Mouse (Mus musculus) embryonic facial prominence, embryonic 14.5 days (tissue): ENCODE measurements at regions not wholly inside any gene's neighbourhood (a gene's known extent, or its start where the extent isn't known, plus 50 kb on each side); places are given as distances from the start of the nearest gene placed in this dataset.

ENCODE experiments used
- ATAC-seq: fragments of 200-750 bp; cut with Nextera tagmentation; 2 replicates; pipeline ENCODE4 v1.8.0; 2017; ENCODE audit warnings: low read depth, moderate number of reproducible peaks, moderate TSS enrichment
- DNase-seq: peaks from one replicate; pipeline ENCODE4 v3.0.0-alpha.2; 2015; ENCODE audit warnings: low spot score
- H3K27ac ChIP-seq: fragments of 300-500 bp; sonication (generic); replicated peaks from 2 replicates; pipeline ENCODE4 v1.5.1; 2014; ENCODE audit warnings: low read depth, mild to moderate bottlenecking, low read length, moderate library complexity
- H3K27me3 ChIP-seq: fragments of 300-500 bp; sonication (generic); replicated peaks from 2 replicates; pipeline ENCODE4 v1.6.1; 2014; ENCODE audit warnings: low read length; ENCODE audit not compliant: control insufficient read depth, insufficient read depth
- H3K36me3 ChIP-seq: fragments of 300-500 bp; sonication (generic); 2 replicates; pipeline ENCODE4 v1.6.1; 2014; ENCODE audit warnings: low read length, mixed read lengths; ENCODE audit not compliant: control insufficient read depth, insufficient read depth
- H3K4me1 ChIP-seq: fragments of 300-500 bp; sonication (generic); 2 replicates; pipeline ENCODE4 v1.6.1; 2014; ENCODE audit warnings: antibody characterized with exemption, low read length; ENCODE audit not compliant: control insufficient read depth, insufficient read depth
- H3K4me2 ChIP-seq: fragments of 300-500 bp; sonication (generic); 2 replicates; pipeline ENCODE4 v1.6.1; 2014; ENCODE audit warnings: low read depth, mild to moderate bottlenecking, low read length, moderate library complexity, mixed read lengths
- H3K4me3 ChIP-seq: fragments of 300-500 bp; sonication (generic); 2 replicates; pipeline ENCODE4 v1.5.1; 2014; ENCODE audit warnings: low read depth, mild to moderate bottlenecking, low read length
- H3K9ac ChIP-seq: fragments of 300-500 bp; sonication (generic); 2 replicates; pipeline ENCODE4 v1.6.1; 2014; ENCODE audit warnings: low read depth, mild to moderate bottlenecking, low read length, moderate library complexity, mixed read lengths
- H3K9me3 ChIP-seq: fragments of 300-500 bp; sonication (generic); 2 replicates; pipeline ENCODE4 v1.6.1; 2016; ENCODE audit warnings: low read length; ENCODE audit not compliant: control insufficient read depth
- WGBS: fragments of 180-500 bp; shearing (Covaris S2); extraction: QIAGEN DNeasy Blood & Tissue Kit; methylation state at CpG from one replicate; pipeline ENCODE4 v1.1.7; 2014; 5-methylcytosine and 5-hydroxymethylcytosine counted together

DNA sequence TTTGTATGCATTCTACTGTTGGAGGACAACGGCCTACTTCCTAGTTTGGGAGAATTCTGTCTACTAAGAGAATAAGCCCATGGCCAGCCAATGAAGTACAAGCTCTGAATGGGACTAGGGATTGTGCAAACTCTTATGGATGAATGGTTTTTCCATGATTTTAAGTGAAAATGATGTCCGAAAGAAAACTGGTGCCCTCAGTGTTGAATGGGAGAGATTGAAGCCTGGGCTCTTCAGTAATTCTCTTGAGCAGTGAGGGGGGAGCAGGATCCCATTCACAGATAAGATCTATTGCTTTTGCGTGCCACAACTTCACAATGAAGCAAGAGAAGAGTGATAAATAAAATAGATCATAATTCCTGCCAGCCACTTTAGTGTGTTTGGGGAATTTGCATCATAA, 476.0 kb downstream of the Nyap2 start:
- H3K36me3 ChIP-seq, result no peaks in the 10 kb centered on the region
- no peak overlapping the region for H3K27ac ChIP-seq
- no peak overlapping the region for H3K9ac ChIP-seq
- no peaks in the 10 kb centered on the region for H3K27me3 ChIP-seq
- H3K4me3 ChIP-seq, result no peak overlapping the region
- no peak overlapping the region for H3K4me2 ChIP-seq
- WGBS, result 89% methylated on average over 3 of the region's 3 CpGs
- DNase-seq (no peak), ATAC-seq (no peak)
- no peaks in the 10 kb centered on the region for H3K9me3 ChIP-seq
- H3K4me1 ChIP-seq, result no peaks in the 10 kb centered on the region

DNA sequence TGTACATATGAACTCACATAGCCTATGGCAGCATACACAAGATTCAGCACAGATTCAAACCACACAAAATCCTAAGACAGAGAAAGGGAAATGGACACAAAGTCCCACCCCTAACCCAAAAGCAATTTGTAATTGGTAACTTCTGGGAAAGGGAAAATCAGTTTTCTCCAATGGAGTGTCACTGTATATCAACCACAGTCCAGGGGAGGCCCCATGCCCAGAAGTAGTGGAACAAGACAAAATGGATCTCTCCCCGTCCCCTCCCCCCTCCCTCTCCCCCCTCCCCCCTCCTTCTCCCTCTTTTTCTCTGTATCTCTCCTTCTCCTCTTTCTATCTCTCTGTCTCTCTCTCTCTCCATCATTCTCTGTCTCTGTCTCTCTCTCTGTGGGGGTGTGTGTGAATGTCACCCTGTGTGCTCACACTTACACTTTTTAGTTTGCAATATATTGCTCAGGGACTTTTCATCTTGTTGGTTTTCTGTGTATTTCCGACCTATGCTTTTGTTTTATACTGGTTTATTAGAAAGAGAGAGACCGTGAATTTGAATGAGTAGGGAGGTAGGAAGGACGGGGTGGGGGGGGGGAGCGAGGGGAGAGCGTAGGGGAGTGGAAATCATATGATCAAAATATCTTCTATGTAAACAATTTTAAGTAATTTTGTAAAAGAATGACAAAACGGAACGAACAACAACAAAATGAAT, 500.4 kb downstream of the Nyap2 start:
- Histone ChIP-seq H3K27me3 (no peaks in the 10 kb centered on the region), H3K9me3 (no peaks in the 10 kb centered on the region), H3K4me2 (peak overlapping the region; percentile 40), H3K4me3 (no peak overlapping the region), H3K4me1 (no peaks in the 10 kb centered on the region), H3K9ac (no peak overlapping the region), H3K27ac (no peak overlapping the region), H3K36me3 (no peaks in the 10 kb centered on the region)
- no peak for DNase-seq
- ATAC-seq, result no peak
- 40% methylated on average over 7 of the region's 8 CpGs for WGBS

DNA sequence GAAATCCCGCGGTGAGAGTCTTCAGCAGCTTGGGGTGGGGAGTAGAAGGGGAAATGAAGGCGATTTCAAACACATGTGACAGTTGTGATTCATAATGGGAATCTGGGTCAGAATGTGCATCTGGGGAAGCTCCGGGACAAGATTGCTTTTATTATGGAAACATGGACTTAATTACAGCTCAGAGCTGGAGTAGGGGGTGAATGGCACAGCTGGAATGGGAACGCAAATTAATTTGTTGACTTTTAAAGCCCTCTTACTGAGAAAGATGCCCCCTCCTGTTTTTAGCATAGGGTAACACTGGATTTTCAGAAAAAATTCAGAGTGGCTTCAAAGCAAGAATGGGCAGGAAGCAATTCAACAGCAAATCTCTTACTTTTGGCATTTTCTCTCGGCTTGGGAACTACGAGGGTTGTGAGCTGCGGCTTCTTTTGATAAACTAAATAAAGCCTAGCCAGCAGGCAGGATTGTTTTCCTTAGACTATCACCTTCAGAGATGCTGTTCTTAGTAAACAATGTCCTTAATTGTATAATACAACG, 501.0 kb downstream of the Nyap2 start:
- Histone ChIP-seq H3K9me3 (no peaks in the 10 kb centered on the region), H3K4me1 (no peaks in the 10 kb centered on the region; the same call in 1 of the 2 replicates), H3K4me3 (no peak overlapping the region), H3K9ac (no peak overlapping the region), H3K4me2 (peak overlapping the region; percentile 40), H3K36me3 (no peaks in the 10 kb centered on the region), H3K27me3 (no peaks in the 10 kb centered on the region), H3K27ac (no peak overlapping the region)
- peak; percentile 62 for DNase-seq
- 29% methylated on average over 9 of the region's 9 CpGs for WGBS
- ATAC-seq, result peak; percentile 68; the same call in 1 of the 2 replicates

DNA sequence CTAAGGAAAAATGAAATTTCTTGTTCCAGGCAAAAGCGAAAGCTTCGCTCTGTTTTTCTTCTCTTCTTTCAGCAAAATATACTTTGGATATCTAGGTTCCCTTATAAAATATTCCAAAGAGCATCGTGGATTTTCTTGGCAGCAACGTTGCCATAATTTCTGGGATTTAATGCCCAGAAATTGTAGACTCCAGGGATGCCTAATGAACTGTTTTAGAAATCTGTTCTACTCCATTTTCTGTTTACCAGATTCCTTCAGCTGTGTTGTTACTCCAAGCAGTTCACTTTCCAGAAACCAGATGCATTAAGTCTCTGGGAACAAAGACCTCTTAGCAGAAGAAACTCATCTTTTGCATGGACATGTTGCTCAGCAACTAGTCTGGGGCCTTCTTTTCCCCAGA, 504.5 kb downstream of the Nyap2 start:
- Histone ChIP-seq H3K27ac (peak overlapping the region; percentile 23; the same call in 1 of the 2 replicates), H3K4me3 (no peak overlapping the region), H3K4me2 (no peak overlapping the region), H3K4me1 (no peaks in the 10 kb centered on the region; the same call in 1 of the 2 replicates), H3K27me3 (no peaks in the 10 kb centered on the region), H3K9me3 (no peaks in the 10 kb centered on the region), H3K36me3 (no peaks in the 10 kb centered on the region), H3K9ac (no peak overlapping the region)
- DNase-seq, result peak; percentile 58
- WGBS, result 57% methylated on average over 4 of the region's 4 CpGs
- no peak for ATAC-seq

DNA sequence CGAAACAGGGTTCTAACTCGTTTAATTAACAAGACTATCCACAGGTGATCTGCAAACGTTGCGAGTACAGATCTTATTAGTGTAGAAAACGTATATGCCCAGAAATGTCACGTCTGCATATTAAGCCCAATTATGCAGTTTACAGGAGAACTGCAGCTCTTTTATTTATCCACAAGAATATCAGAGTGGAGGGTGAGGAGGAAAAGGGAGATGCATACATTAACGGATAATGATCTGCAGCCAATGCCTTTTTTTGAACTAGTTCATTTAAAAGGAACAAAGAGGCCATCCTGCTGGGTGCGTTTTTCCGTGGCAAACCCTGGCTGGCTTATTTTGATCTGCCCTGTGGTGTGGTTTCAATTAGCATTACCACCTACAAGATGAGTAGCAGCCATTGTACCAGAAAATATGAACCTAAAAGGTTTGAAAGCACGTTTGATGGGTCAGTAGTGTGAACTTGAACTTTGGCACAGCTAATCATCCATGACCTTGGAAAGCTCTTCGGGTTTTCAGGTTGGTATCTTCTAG, 511.1 kb downstream of the Nyap2 start:
- H3K4me3 ChIP-seq, result no peak overlapping the region
- no peak overlapping the region for H3K9ac ChIP-seq
- no peaks in the 10 kb centered on the region; the same call in 1 of the 2 replicates for H3K4me1 ChIP-seq
- H3K27me3 ChIP-seq, result no peaks in the 10 kb centered on the region
- no peaks in the 10 kb centered on the region for H3K36me3 ChIP-seq
- no peak for DNase-seq
- 51% methylated on average over 11 of the region's 11 CpGs for WGBS
- H3K27ac ChIP-seq, result no peak overlapping the region
- no peak overlapping the region for H3K4me2 ChIP-seq
- ATAC-seq, result no peak
- H3K9me3 ChIP-seq, result no peaks in the 10 kb centered on the region

DNA sequence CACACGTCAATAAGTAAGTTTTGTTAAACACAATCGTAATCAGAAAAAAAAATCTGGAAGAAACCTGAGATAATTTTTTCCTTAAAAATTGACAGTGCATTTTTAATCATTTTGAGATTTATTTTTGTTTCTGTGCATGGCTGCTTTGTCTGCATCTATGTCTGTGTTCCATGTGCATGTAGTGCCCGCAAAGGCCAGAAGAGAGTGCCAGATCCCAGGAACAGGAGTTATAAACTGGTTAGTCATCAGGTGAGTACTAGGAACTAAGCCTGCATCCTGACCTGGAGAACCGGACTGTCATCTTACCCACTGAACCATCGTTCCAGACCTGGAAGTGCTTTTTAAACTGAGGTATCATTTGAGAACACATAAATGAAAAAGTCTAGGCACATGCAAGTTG, 514.9 kb downstream of the Nyap2 start:
- WGBS, result 92% methylated on average over 5 of the region's 5 CpGs
- H3K4me3 ChIP-seq, result no peak overlapping the region
- H3K27ac ChIP-seq, result no peak overlapping the region
- no peak overlapping the region for H3K4me2 ChIP-seq
- H3K4me1 ChIP-seq, result peaks cover 12% of the 10 kb centered on the region
- no peak overlapping the region for H3K9ac ChIP-seq
- H3K36me3 ChIP-seq, result no peaks in the 10 kb centered on the region
- no peaks in the 10 kb centered on the region for H3K27me3 ChIP-seq
- DNase-seq (no peak), ATAC-seq (no peak)
- no peaks in the 10 kb centered on the region for H3K9me3 ChIP-seq

DNA sequence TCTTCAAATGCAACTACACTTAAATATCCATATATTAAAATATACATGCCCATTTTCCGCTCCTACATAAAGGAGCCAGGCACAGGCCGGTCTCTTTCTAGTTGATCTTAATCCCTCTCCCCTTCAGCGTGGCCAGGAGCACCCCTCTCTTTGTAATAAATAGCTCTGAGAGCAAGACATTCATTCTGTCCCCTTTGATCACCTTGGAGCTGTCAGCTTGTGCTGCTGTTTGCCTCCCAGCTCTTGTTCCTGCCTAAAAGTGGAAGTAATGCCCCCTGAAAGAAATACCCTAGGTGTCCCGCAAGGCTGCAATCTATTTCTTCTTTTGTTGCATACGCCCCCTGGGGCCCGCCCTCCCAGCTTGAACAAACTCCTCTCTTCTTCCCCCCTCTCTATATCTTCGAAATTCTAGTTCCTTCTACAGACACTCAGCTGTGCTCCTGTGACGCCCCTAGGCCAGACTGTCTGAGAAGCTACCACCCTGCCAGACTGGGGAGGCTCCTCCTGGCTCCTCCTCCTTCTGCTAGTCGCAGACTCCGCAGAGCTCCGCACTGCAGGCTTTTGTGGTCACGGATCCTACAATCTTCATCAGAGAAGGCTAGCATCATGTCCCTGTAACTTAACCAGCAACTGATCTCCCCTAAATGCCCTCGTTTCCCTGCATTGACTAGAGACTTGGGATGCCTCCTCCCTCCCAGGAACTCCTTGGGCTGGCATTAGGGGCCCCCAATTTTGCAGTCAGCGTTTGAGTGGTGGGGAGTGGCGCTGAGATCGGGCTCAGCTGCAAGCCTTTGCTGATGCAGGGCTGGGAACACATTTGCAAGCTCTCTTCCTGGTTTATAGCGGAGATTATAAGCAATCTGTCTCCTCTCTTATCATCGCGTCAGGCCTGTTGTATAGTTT, 516.8 kb downstream of the Nyap2 start:
- H3K4me1 ChIP-seq, result peaks cover 12% of the 10 kb centered on the region
- H3K27me3 ChIP-seq, result no peaks in the 10 kb centered on the region
- peak overlapping the region; percentile 40 for H3K4me3 ChIP-seq
- DNase-seq (peak; percentile 93), ATAC-seq (peak; percentile 98)
- H3K9ac ChIP-seq, result peak overlapping the region; percentile 61
- no peaks in the 10 kb centered on the region for H3K9me3 ChIP-seq
- peak overlapping the region; percentile 74 for H3K4me2 ChIP-seq
- H3K27ac ChIP-seq, result peak overlapping the region; percentile 74
- no peaks in the 10 kb centered on the region for H3K36me3 ChIP-seq
- WGBS, result 5% methylated on average over 19 of the region's 19 CpGs

DNA sequence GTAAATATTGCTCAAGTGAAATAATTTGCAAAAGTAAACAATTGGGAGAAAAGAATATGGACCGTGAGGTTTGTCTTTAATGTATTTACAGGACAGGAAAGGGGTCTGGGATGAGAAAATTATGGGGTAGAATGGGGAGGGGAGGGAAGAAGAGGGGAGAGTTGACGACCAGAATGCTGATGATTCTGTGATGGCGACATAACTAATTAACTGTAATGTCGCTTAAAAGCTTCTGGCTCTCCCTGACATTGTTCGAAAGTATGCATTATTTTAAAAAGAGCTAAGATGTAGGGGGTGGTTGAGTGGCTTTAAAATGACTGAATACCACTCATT, 517.4 kb downstream of the Nyap2 start:
- Histone ChIP-seq H3K27ac (peak overlapping the region; percentile 74), H3K36me3 (no peaks in the 10 kb centered on the region), H3K27me3 (no peaks in the 10 kb centered on the region), H3K4me3 (peak overlapping the region; percentile 40), H3K9me3 (0 out of 2 replicates have a peak, but pooled peaks cover under 1% of the 10 kb centered on the region), H3K9ac (peak overlapping the region; percentile 61), H3K4me2 (peak overlapping the region; percentile 74), H3K4me1 (peaks cover 12% of the 10 kb centered on the region)
- no peak for DNase-seq
- ATAC-seq, result no peak
- 6% methylated on average over 5 of the region's 5 CpGs for WGBS
